Mouse (Mus musculus) stomach, postnatal 0 days (tissue): Measurements from ENCODE around the gene Rassf4.

Experiments used
- CTCF ChIP-seq: IDR thresholded peaks from 2 replicates; pipeline ENCODE4 v1.5.1; 2016; ENCODE audit warnings: antibody characterized with exemption, low read depth, mild to moderate bottlenecking, moderate library complexity
- EP300 ChIP-seq: optimal IDR thresholded peaks from 2 replicates; pipeline ENCODE3; 2016; ENCODE audit warnings: antibody characterized with exemption

- TF ChIP-seq CTCF (no peak), EP300 (no peak)
These were observed at the start of gene Rassf4 for GRCm38 (mm10) chr6:116673471-116674282.
